Mouse (Mus musculus): Measurements from ENCODE around the gene Tfr2. TPM values are rescaled to one million over a fixed set of nuclear protein-coding genes. Genes with fewer than 3 reads are reported as not detected.

Tfr2 gene
- polyA plus RNA-seq, 1 experiment = 5.4 TPM

DNA sequence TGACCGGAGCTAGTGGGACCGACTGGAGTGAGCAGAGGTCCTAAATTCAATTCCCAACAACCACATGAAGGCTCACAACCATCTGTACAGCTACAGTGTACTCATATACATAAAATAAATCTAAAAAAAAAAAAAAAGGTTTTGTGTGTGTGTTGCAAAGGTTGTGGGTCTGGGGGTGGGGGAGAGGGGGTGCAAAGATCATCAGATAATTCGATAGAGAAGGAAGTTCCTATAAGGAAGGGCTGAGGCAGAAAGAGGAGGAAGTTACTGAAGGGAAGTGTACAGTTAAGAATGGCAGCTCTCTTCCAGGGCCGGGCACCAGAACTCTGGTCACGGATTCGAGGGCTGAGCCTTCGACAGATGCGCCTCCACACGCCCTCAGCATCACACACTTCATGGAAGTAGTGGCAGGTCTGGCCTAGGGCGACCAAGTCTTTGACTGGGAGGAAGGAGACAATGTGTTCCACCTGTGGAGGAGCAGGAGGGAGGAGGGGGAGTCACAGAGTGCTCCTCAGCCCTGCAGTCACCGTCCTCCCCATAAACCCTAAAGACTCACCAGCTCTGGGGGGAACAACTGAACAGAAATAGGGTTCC lies 54.4 kb downstream of the Tfr2 start:
- Histone ChIP-seq H3K9ac (ENCODE audit: low read depth, poor library complexity, severe bottlenecking) (no peak overlapping the region), H3K36me3 (ENCODE audit: control insufficient read depth, insufficient read depth, low read length, poor library complexity, severe bottlenecking) (no peaks in the 10 kb centered on the region), H3K27me3 (ENCODE audit: control insufficient read depth, insufficient read depth, low read length, poor library complexity, severe bottlenecking) (no peaks in the 10 kb centered on the region), H3K9me3 (replicated peaks; ENCODE audit: control insufficient read depth, insufficient read depth, low read length, poor library complexity, severe bottlenecking) (no peaks in the 10 kb centered on the region), H3K4me3 (ENCODE audit: low read depth, low read length) (no peak overlapping the region), H3K27ac (ENCODE audit: insufficient read depth, low read length) (no peak overlapping the region), H3K4me1 (ENCODE audit: control insufficient read depth, insufficient read depth, low read length) (no peaks in the 10 kb centered on the region)
- no peak for TF ChIP-seq CTCF (IDR thresholded peaks at IDR 0.05; ENCODE audit: low read depth, low read length)
- no peak for TF ChIP-seq EP300 (IDR thresholded peaks at IDR 0.05; ENCODE audit: insufficient read depth, low read depth, low read length)
- no peak for TF ChIP-seq POLR2A (IDR thresholded peaks at IDR 0.05; ENCODE audit: insufficient read depth, low read length)

DNA sequence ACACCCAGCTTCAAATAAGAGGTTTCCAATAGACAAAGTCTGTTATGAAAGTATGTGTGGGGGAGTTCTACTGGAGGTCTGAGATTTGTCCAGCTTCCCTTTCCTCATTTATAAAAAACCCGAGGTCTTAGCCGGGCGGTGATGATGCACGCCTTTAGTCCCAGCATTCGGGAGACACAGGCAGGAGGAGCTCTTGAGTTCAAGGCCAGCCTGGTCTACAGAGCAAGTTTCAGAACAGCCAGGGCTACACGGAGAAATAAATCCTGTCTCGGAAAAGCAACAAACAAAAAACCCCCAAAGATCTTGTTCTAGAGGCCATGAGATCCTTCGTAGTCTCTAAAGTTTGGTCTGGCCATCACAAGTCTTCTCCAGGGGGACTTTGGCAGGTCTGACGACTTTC lies 58.4 kb downstream of the Tfr2 start:
- Histone ChIP-seq H3K4me3 (ENCODE audit: low read depth, low read length) (peak overlapping the region; percentile 84), H3K27ac (ENCODE audit: insufficient read depth, low read length) (peak overlapping the region; percentile 76), H3K36me3 (ENCODE audit: control insufficient read depth, insufficient read depth, low read length, poor library complexity, severe bottlenecking) (no peaks in the 10 kb centered on the region), H3K9ac (ENCODE audit: low read depth, poor library complexity, severe bottlenecking) (peak overlapping the region; percentile 66), H3K27me3 (ENCODE audit: control insufficient read depth, insufficient read depth, low read length, poor library complexity, severe bottlenecking) (no peaks in the 10 kb centered on the region), H3K9me3 (replicated peaks; ENCODE audit: control insufficient read depth, insufficient read depth, low read length, poor library complexity, severe bottlenecking) (no peaks in the 10 kb centered on the region), H3K4me1 (ENCODE audit: control insufficient read depth, insufficient read depth, low read length) (no peaks in the 10 kb centered on the region)
- no peak for TF ChIP-seq POLR2A (IDR thresholded peaks at IDR 0.05; ENCODE audit: insufficient read depth, low read length)
- no peak for TF ChIP-seq EP300 (IDR thresholded peaks at IDR 0.05; ENCODE audit: insufficient read depth, low read depth, low read length)
- no peak for TF ChIP-seq CTCF (IDR thresholded peaks at IDR 0.05; ENCODE audit: low read depth, low read length)

DNA sequence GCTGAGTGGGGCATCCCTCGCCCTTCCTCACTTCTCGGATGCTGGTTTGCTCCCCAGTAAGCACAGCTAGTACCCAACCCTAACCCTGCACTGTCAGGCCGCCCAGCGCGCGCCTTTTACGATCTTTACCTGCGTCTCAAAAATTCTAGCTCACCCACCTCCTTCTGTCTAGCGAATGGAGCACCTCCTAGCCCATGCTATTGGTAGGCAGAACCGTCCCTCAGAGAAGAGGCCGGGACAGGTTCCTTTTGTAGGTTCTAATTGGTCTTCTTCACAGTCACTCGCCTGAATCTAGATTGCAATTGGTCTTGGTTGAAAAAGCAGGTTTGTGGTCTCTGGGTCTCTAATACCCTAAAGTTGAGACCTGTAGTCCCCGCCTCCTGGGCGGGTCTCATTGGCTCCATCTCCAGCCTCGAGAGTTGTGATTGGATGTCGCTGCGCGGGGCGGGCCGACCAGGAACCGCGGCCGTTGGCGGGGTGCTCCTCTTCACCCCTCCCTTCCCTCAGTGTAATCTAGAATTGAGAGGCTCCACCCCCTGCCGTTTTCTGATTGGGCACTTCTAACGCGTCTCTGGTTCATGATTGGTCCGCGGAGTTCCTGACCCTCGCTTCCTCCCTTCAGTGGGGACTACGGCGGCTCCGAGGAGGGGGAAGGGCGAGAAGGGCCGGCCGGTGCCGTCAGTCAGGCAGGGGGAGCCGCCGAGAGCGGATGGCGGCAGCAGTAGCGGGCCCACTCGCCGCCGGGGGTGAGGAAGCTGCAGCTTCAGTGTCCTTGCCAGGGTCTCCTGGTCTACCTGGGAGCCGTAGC lies 59.1 kb downstream of the Tfr2 start, which contains the start of the genes Fbxo24, Lrch4 and Gm20605:
Gene Fbxo24, minus strand, starts transcription at position 505 of the 808 bp plus-strand sequence.
Gene Lrch4, plus strand, starts transcription at position 624 of the 808 bp plus-strand sequence.
Gene Gm20605, plus strand, starts transcription at position 678 of the 808 bp plus-strand sequence.
- H3K4me1 ChIP-seq (ENCODE audit: control insufficient read depth, insufficient read depth, low read length) = no peaks in the 10 kb centered on the region
- peak; percentile 90 for TF ChIP-seq POLR2A (IDR thresholded peaks at IDR 0.05; ENCODE audit: insufficient read depth, low read length)
- no peak for TF ChIP-seq CTCF (IDR thresholded peaks at IDR 0.05; ENCODE audit: low read depth, low read length)
- 0 out of 2 replicates have a peak, but pooled peaks have one; percentile 38 for TF ChIP-seq EP300 (IDR thresholded peaks at IDR 0.05; ENCODE audit: insufficient read depth, low read depth, low read length)
- H3K27ac ChIP-seq (ENCODE audit: insufficient read depth, low read length) = peak within 1 kb of the TSS; percentile 80
- H3K27me3 ChIP-seq (ENCODE audit: control insufficient read depth, insufficient read depth, low read length, poor library complexity, severe bottlenecking) = no peaks in the 10 kb centered on the region
- H3K36me3 ChIP-seq (ENCODE audit: control insufficient read depth, insufficient read depth, low read length, poor library complexity, severe bottlenecking) = no peaks in the 10 kb centered on the region
- H3K9me3 ChIP-seq (replicated peaks; ENCODE audit: control insufficient read depth, insufficient read depth, low read length, poor library complexity, severe bottlenecking) = no peaks in the 10 kb centered on the region
- H3K4me3 ChIP-seq (ENCODE audit: low read depth, low read length) = peak within 1 kb of the TSS; percentile 84
- peak within 1 kb of the TSS; percentile 74 for H3K9ac ChIP-seq (ENCODE audit: low read depth, poor library complexity, severe bottlenecking)

DNA sequence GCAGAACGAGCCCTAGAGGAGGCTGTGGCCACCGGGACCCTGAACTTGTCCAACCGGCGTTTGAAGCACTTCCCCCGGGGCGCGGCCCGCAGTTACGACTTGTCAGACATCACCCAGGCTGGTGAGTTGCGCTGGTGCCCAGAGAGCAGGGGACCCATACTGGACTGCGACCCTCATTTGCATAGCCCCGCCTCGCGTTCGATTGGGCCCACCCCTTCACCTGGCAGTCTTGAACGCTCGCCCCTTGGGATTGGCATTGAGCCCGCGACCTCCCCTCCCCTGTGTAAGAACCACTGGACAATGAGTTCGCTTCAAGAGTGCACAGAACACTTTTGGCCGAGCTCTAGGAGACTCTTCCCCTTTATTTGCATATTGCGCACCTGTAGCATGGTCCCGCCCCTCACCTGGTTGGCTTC lies 59.7 kb downstream of the Tfr2 start:
- Histone ChIP-seq H3K27me3 (ENCODE audit: control insufficient read depth, insufficient read depth, low read length, poor library complexity, severe bottlenecking) (no peaks in the 10 kb centered on the region), H3K4me1 (ENCODE audit: control insufficient read depth, insufficient read depth, low read length) (no peaks in the 10 kb centered on the region), H3K4me3 (ENCODE audit: low read depth, low read length) (peak overlapping the region; percentile 71), H3K27ac (ENCODE audit: insufficient read depth, low read length) (peak overlapping the region; percentile 80), H3K36me3 (ENCODE audit: control insufficient read depth, insufficient read depth, low read length, poor library complexity, severe bottlenecking) (no peaks in the 10 kb centered on the region), H3K9ac (ENCODE audit: low read depth, poor library complexity, severe bottlenecking) (peak overlapping the region; percentile 74), H3K9me3 (replicated peaks; ENCODE audit: control insufficient read depth, insufficient read depth, low read length, poor library complexity, severe bottlenecking) (no peaks in the 10 kb centered on the region)
- TF ChIP-seq CTCF (IDR thresholded peaks at IDR 0.05; ENCODE audit: low read depth, low read length) (no peak), POLR2A (IDR thresholded peaks at IDR 0.05; ENCODE audit: insufficient read depth, low read length) (no peak), EP300 (IDR thresholded peaks at IDR 0.05; ENCODE audit: insufficient read depth, low read depth, low read length) (no peak)

DNA sequence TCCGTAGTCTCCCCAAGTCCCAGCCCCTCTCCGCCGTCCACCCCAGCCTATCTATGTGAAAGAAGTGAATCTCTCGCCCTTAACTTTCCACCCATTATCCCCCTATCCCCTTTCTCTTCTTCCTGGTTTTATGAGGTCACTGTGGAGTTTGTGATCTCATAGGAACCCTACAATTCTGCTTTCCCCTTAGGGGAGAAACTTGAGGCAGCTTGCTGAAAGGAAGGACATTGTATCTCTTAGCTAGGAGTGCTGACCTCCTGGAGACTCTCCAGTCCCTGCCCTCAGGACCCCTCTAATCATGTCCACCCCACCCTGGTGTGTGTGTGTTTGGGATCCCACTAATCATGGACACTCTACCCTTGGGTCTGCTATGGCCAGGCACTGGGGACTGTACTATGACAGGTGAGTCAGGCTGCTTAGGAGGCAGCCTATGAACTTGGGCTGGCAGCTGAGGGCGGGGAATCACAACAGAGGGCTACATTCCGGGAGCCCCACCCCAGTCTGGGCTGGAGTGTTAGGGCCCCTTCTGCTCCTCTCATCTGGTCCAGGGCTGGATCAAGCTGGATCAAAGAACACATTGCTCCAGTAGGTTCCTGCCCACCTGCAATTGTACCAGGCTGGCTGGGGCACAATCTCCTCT lies 60.4 kb downstream of the Tfr2 start:
- Histone ChIP-seq H3K9ac (ENCODE audit: low read depth, poor library complexity, severe bottlenecking) (peak overlapping the region; percentile 74), H3K36me3 (ENCODE audit: control insufficient read depth, insufficient read depth, low read length, poor library complexity, severe bottlenecking) (peaks cover under 1% of the 10 kb centered on the region), H3K4me1 (ENCODE audit: control insufficient read depth, insufficient read depth, low read length) (no peaks in the 10 kb centered on the region), H3K9me3 (replicated peaks; ENCODE audit: control insufficient read depth, insufficient read depth, low read length, poor library complexity, severe bottlenecking) (no peaks in the 10 kb centered on the region), H3K4me3 (ENCODE audit: low read depth, low read length) (peak overlapping the region; percentile 71), H3K27ac (ENCODE audit: insufficient read depth, low read length) (peak overlapping the region; percentile 96), H3K27me3 (ENCODE audit: control insufficient read depth, insufficient read depth, low read length, poor library complexity, severe bottlenecking) (no peaks in the 10 kb centered on the region)
- TF ChIP-seq CTCF (IDR thresholded peaks at IDR 0.05; ENCODE audit: low read depth, low read length) (no peak), EP300 (IDR thresholded peaks at IDR 0.05; ENCODE audit: insufficient read depth, low read depth, low read length) (no peak; the same call in 1 of the 2 replicates), POLR2A (IDR thresholded peaks at IDR 0.05; ENCODE audit: insufficient read depth, low read length) (no peak)
